9 mouse cellular contexts compared by ENCODE assay signal in genomic region chr3:27606626-27607025, GRCm38 (mm10).
A peak's percentile ranks its signal among the peaks of the same experiment; 100 is the strongest.
DNase-seq lines count a peak whose midpoint lies in the region; ATAC-seq and TF ChIP-seq lines count a peak whose summit lies in the region.
"Had no signal": no experiment of that assay in that cellular context is flagged by ENCODE, and none has a peak within 500 bp of the region (broad histone marks: within the 10 kb centered on the region; RNA-seq: fewer than 3 reads in every experiment).

No protein-coding gene starts in this region.

- ATAC-seq in heart, embryonic 16.5 days (replicated peaks; ENCODE audit: extremely low read depth, insufficient read depth, low FRiP score): no peak
- ATAC-seq in lung, postnatal 0 days: no peak
- ATAC-seq in hindbrain, embryonic 14.5 days (ENCODE audit: low FRiP score): no peak
- ATAC-seq in stomach, embryonic 15.5 days (ENCODE audit: insufficient read depth, low FRiP score, low read depth): no peak
- ATAC-seq in forebrain, embryonic 13.5 days: no peak

- H3K9ac ChIP-seq in heart, embryonic 16.5 days (ENCODE audit: low read length): no peak overlapping the region
- no peak overlapping the region for H3K9ac ChIP-seq in lung, postnatal 0 days (replicated peaks; ENCODE audit: low read depth)
- H3K9ac ChIP-seq in hindbrain, embryonic 14.5 days: no peak overlapping the region
- no peak overlapping the region for H3K9ac ChIP-seq in stomach, embryonic 15.5 days
- no peak overlapping the region for H3K9ac ChIP-seq in forebrain, embryonic 13.5 days

- no peak overlapping the region for H3K4me3 ChIP-seq in heart, embryonic 16.5 days (ENCODE audit: low read length)
- no peak overlapping the region for H3K4me3 ChIP-seq in lung, postnatal 0 days (ENCODE audit: low read depth, low read length)
- H3K4me3 ChIP-seq in hindbrain, embryonic 14.5 days (replicated peaks; ENCODE audit: low read length): no peak overlapping the region
- no peak overlapping the region for H3K4me3 ChIP-seq in stomach, embryonic 15.5 days (replicated peaks)
- no peak overlapping the region for H3K4me3 ChIP-seq in forebrain, embryonic 13.5 days

- peaks cover 30% of the 10 kb centered on the region for H3K4me1 ChIP-seq in heart, embryonic 16.5 days (ENCODE audit: control insufficient read depth, insufficient read depth, low read length)
- no peaks in the 10 kb centered on the region; the same call in 1 of the 2 replicates for H3K4me1 ChIP-seq in lung, postnatal 0 days (ENCODE audit: insufficient read depth, low read depth, low read length)
- peaks cover 8% of the 10 kb centered on the region; the same call in 1 of the 2 replicates for H3K4me1 ChIP-seq in hindbrain, embryonic 14.5 days (replicated peaks; ENCODE audit: control insufficient read depth, insufficient read depth, low read length)
- peaks cover 25% of the 10 kb centered on the region for H3K4me1 ChIP-seq in stomach, embryonic 15.5 days
- H3K4me1 ChIP-seq in forebrain, embryonic 13.5 days: peaks cover 14% of the 10 kb centered on the region

- H3K4me2 ChIP-seq in heart, embryonic 16.5 days (ENCODE audit: low read depth, low read length): no peak overlapping the region
- no peak overlapping the region for H3K4me2 ChIP-seq in lung, postnatal 0 days (replicated peaks; ENCODE audit: low read depth, low read length)
- H3K4me2 ChIP-seq in hindbrain, embryonic 14.5 days (replicated peaks): no peak overlapping the region
- H3K4me2 ChIP-seq in stomach, embryonic 15.5 days: no peak overlapping the region
- H3K4me2 ChIP-seq in forebrain, embryonic 13.5 days: no peak overlapping the region

- no peak for TF ChIP-seq EP300 in lung, postnatal 0 days (IDR thresholded peaks at IDR 0.05)

- no peak for DNase-seq in heart, postnatal 10 days
- no peak for DNase-seq in lung, postnatal 0 days (ENCODE audit: low spot score)
- no peak for DNase-seq in lung, postnatal 4 days
- no peak for DNase-seq in hindbrain, embryonic 14.5 days (ENCODE audit: low spot score)
- DNase-seq: spleen, adult 18-20 months had no signal

- 70% methylated on average over 6 of the region's 6 CpGs for WGBS in heart, embryonic 16.5 days
- WGBS in lung, postnatal 0 days: 66% methylated on average over 6 of the region's 6 CpGs
- WGBS in hindbrain, embryonic 14.5 days: 91% methylated on average over 6 of the region's 6 CpGs
- 79% methylated on average over 6 of the region's 6 CpGs for WGBS in stomach, embryonic 15.5 days
- 85% methylated on average over 6 of the region's 6 CpGs for WGBS in forebrain, embryonic 13.5 days

- no peaks in the 10 kb centered on the region for H3K27me3 ChIP-seq in heart, embryonic 16.5 days (ENCODE audit: control insufficient read depth, insufficient read depth, low read length)
- H3K27me3 ChIP-seq in lung, postnatal 0 days (replicated peaks; ENCODE audit: insufficient read depth, low read length): no peaks in the 10 kb centered on the region
- no peaks in the 10 kb centered on the region for H3K27me3 ChIP-seq in hindbrain, embryonic 14.5 days (ENCODE audit: control insufficient read depth, insufficient read depth, low read length)
- no peaks in the 10 kb centered on the region for H3K27me3 ChIP-seq in stomach, embryonic 15.5 days (replicated peaks)
- no peaks in the 10 kb centered on the region for H3K27me3 ChIP-seq in forebrain, embryonic 13.5 days
- H3K27me3 ChIP-seq: CH12.LX had no signal

- H3K9me3 ChIP-seq in heart, embryonic 16.5 days (replicated peaks; ENCODE audit: control insufficient read depth, low read length): no peaks in the 10 kb centered on the region
- no peaks in the 10 kb centered on the region for H3K9me3 ChIP-seq in lung, postnatal 0 days (ENCODE audit: low read length)
- no peaks in the 10 kb centered on the region for H3K9me3 ChIP-seq in hindbrain, embryonic 14.5 days (ENCODE audit: control insufficient read depth, low read length)
- H3K9me3 ChIP-seq in stomach, embryonic 15.5 days: no peaks in the 10 kb centered on the region
- no peaks in the 10 kb centered on the region for H3K9me3 ChIP-seq in forebrain, embryonic 13.5 days (replicated peaks)

- intact Hi-C loops in heart, postnatal 10 days (cut with DNase I): no loop called here

- no peak for TF ChIP-seq CTCF in lung, postnatal 0 days (IDR thresholded peaks at IDR 0.05)

- H3K27ac ChIP-seq in heart, embryonic 16.5 days (ENCODE audit: low read length): peak overlapping the region; percentile 87
- H3K27ac ChIP-seq in lung, postnatal 0 days (ENCODE audit: low read length): peak overlapping the region; percentile 5; the same call in 1 of the 2 replicates
- H3K27ac ChIP-seq in hindbrain, embryonic 14.5 days: peak overlapping the region; percentile 59; the same call in 1 of the 2 replicates
- H3K27ac ChIP-seq in stomach, embryonic 15.5 days: peak overlapping the region; percentile 80
- H3K27ac ChIP-seq in forebrain, embryonic 13.5 days: no peak overlapping the region

- H3K36me3 ChIP-seq in heart, embryonic 16.5 days (ENCODE audit: control insufficient read depth, insufficient read depth): no peaks in the 10 kb centered on the region
- no peaks in the 10 kb centered on the region for H3K36me3 ChIP-seq in lung, postnatal 0 days (ENCODE audit: insufficient read depth, low read length)
- no peaks in the 10 kb centered on the region for H3K36me3 ChIP-seq in hindbrain, embryonic 14.5 days (replicated peaks; ENCODE audit: control insufficient read depth, insufficient read depth)
- H3K36me3 ChIP-seq in stomach, embryonic 15.5 days: no peaks in the 10 kb centered on the region
- no peaks in the 10 kb centered on the region for H3K36me3 ChIP-seq in forebrain, embryonic 13.5 days (ENCODE audit: poor library complexity, severe bottlenecking)
